Mouse (Mus musculus) adipose tissue, adult 10 weeks (tissue): ENCODE data around the gene Gm44. TPM values are rescaled to one million over a fixed set of nuclear protein-coding genes. Genes with fewer than 3 reads are reported as not detected.

ENCODE experiments used
- polyA plus RNA-seq: library from polyadenylated mRNA; stranded (reverse); fragments of 350-450 nt; fragmentation: Illumina TruSeq; extraction: RNeasy Lipid Tissue Mini Kit (QIAGEN cat#74804); gene quantifications from one replicate; pipeline ENCODE4 v1.2.3, GENCODE M21; 2014; ENCODE audit warnings: low read depth, low replicate concordance

Gm44 gene
- not detected for polyA plus RNA-seq

DNA sequence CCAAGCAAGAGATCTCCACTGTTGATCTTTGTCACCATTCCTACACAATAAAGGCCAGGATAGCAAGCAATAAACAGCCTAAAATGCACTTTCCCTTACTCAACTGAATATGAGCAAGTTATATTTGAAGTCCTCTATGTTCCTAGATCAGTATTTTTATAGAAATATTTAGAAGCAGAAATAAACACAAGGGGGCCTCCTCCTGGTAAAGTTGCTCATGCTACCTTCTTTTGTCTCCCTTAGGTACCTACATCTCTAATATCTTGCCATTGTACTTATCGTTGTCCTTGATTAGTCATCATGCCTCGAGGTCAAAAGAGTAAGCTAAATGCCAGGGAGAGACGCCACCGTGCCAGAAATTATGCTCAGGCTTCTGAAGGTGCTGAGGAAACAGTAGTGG, at the start of gene Gm44:
Gene Gm44, plus strand, starts transcription at position 301 of the 400 bp plus-strand sequence.

